Mouse (Mus musculus) myocyte (in vitro differentiated cells): ENCODE results near the gene Csk.

Experiments
- CEBPB ChIP-seq: IDR thresholded peaks from 2 replicates; pipeline ENCODE4 v1.6.1; 2011; ENCODE audit warnings: mild to moderate bottlenecking, moderate library complexity; ENCODE audit not compliant: poor library complexity, insufficient read depth, severe bottlenecking
- E2F4 ChIP-seq: IDR thresholded peaks from one replicate; pipeline ENCODE4 v1.6.1; 2011; ENCODE audit warnings: mild to moderate bottlenecking, control low read depth, moderate library complexity; ENCODE audit not compliant: insufficient read depth
- MAX ChIP-seq: IDR thresholded peaks from one replicate; pipeline ENCODE4 v1.6.1; 2011; ENCODE audit warnings: low read depth, mild to moderate bottlenecking, control low read depth
- MYOD1 ChIP-seq, 3 experiments: IDR thresholded peaks; one replicate each; pipeline ENCODE4 v1.6.1; 2011; ENCODE audit warnings: control low read depth in 2 of 3, low read depth in 2 of 3, mild to moderate bottlenecking in 2 of 3, moderate library complexity in 1 of 3; ENCODE audit not compliant: insufficient read length in 2 of 3, control insufficient read depth in 1 of 3
- POLR2A ChIP-seq: IDR thresholded peaks from one replicate; pipeline ENCODE4 v1.6.1; 2011; ENCODE audit warnings: low read depth, mild to moderate bottlenecking, control low read depth, moderate library complexity; ENCODE audit not compliant: insufficient read length
- POLR2AphosphoS2 ChIP-seq: IDR thresholded peaks from one replicate; pipeline ENCODE4 v1.6.1; 2011; ENCODE audit warnings: low read depth, control low read depth; ENCODE audit not compliant: insufficient read length
- REST ChIP-seq: IDR thresholded peaks from one replicate; pipeline ENCODE4 v1.6.1; 2011; ENCODE audit warnings: mild to moderate bottlenecking, control low read depth, moderate library complexity; ENCODE audit not compliant: insufficient read depth, insufficient read length
- SRF ChIP-seq: IDR thresholded peaks from one replicate; pipeline ENCODE4 v1.6.1; 2011; ENCODE audit warnings: low read depth; ENCODE audit not compliant: control insufficient read depth, insufficient read length
- TCF12 ChIP-seq: IDR thresholded peaks from one replicate; pipeline ENCODE4 v1.6.1; 2011; ENCODE audit warnings: mild to moderate bottlenecking, control low read depth; ENCODE audit not compliant: poor library complexity, insufficient read depth, severe bottlenecking
- TCF3 ChIP-seq: IDR thresholded peaks from one replicate; pipeline ENCODE4 v1.6.1; 2011; ENCODE audit warnings: low read depth, control low read depth; ENCODE audit not compliant: insufficient read length
- USF1 ChIP-seq: IDR thresholded peaks from one replicate; pipeline ENCODE4 v1.6.1; 2011; ENCODE audit warnings: low read depth, mild to moderate bottlenecking, control low read depth, moderate library complexity

DNA sequence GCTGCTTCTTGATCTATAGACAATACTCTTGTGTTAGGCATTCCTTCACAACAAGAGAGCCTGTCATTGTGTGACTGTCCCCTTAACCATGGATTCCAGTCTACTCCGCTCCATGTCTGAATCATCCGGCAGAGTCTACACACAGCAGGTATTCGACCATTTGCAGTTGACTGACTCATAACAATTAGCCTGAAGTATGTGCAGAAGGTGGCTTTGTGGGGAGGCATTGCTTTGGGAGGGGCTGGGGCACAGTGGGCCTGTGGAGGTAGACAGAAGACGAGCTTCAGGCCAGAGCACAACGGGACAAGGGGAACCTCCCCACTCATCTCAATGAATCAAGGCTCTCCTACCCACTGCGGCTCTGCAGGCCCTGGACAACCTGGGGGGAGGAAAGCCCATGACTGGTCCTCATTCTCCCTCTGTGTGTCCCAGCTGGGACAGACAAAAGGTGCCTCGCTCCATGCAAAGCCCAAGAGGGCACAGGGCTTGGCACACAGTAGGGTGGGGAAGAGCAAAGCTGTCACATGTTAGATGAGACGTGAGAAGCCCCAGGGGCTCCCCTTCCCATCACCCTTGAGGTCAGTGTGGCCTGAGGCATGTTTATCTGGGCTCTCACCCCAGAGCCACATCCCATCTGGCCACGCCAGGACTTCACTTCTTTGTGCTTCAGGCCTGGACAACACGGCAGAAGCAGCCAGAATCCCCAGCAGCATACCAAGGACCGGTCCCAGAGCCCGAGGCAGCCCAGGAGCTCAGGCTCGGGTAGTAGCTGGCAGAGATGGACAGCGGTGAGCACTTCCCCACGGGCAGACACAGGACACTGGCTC lies 27.5 kb downstream of the Csk start:
- TF ChIP-seq USF1 (no peak), TCF3 (no peak), MYOD1 (IDR thresholded peaks at IDR 0.05; ENCODE audit: control insufficient read depth in 1 of 3, insufficient read length in 2 of 3, low read depth in 2 of 3) (peak in 1 of 3 experiments; percentile 5), MAX (no peak), POLR2AphosphoS2 (no peak), POLR2A (peak; percentile 38), SRF (no peak), REST (no peak), E2F4 (no peak), TCF12 (peak; percentile 29), CEBPB (no peak)
